Mouse (Mus musculus) embryo, embryonic 10.5 days (tissue): ENCODE data around the gene Naa35.

Experiments
- DNase-seq: peaks from one replicate; pipeline ENCODE4 v3.0.0-alpha.2; 2015; ENCODE audit warnings: low spot score

Naa35 gene

DNA sequence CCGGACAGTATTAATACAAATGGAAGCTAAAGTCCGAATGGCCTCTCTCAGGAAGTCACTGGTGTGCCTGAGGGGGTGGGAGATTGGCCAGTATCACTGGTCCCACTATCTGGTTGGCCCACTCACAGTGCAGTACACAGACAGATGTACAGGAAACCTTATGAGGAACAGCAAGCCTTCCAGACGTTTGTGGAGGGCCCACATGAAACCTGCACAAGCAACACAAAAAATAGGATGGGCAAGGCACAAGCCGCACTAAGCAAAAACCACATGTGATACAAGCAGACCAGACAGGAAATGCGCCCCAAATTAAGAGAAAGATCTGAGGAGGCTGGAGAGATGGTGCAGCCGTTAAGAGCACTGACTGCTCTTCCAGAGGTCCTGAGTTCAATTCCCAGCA lies 87.2 kb downstream of the Naa35 start:
- no peak for DNase-seq

DNA sequence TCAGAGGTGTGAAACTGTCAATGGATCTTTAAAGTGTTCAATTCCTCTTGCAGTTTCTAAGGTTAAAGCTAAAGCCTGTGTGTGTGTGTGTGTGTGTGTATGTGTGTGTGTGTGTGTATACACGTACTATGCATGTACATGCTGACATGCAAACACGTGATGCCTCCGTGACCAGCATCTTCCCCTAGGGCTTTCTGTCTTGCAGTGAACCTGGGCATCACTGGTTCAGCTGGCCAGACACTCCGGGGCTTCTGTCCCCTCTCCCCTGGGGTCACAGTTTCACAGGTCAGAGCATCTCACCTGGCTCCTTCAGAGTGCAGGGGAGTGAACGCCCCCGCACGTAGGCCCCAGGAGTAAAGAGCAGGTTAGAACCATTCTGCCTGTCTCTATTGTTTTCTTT lies 88.5 kb downstream of the Naa35 start:
- peak; percentile 47 for DNase-seq

DNA sequence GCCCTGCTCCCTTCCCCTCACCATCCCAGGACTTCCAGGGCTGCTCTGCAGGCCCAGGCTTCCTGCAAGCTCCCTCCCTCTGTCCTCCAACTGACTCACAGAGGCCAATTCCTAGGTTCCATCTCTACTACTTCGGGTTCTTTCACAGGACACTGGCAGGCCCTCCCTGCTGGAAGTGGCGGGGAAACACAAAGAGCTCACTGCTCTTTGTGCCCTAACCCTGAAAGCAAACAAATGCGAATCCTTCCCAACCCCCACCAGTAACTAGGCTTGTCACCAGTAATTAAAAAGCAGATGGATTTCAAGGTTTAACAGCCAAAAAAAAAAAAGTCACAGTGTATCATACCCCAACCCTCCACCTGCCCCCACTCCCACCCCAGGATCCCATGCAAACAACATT lies 89.2 kb downstream of the Naa35 start:
- DNase-seq, result peak; percentile 83

DNA sequence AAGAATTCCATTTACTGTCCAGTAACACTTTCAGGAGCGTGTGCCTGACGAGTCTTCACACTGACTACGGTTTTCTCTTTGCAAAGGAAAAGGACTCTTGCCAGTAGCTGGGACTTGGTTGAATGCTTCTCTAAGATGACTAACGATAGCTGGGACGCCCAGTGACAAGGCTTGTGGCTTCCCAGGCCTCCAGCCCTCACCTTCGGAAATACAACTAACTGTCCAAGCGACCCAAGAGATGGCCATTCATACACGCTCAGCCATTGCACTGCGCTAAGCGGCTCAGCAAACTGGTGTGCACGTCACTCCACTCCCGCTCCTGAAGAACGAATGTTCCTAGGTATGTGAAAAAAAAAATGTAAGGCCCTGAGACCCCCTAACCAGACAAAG lies 89.7 kb downstream of the Naa35 start:
- peak; percentile 76 for DNase-seq

DNA sequence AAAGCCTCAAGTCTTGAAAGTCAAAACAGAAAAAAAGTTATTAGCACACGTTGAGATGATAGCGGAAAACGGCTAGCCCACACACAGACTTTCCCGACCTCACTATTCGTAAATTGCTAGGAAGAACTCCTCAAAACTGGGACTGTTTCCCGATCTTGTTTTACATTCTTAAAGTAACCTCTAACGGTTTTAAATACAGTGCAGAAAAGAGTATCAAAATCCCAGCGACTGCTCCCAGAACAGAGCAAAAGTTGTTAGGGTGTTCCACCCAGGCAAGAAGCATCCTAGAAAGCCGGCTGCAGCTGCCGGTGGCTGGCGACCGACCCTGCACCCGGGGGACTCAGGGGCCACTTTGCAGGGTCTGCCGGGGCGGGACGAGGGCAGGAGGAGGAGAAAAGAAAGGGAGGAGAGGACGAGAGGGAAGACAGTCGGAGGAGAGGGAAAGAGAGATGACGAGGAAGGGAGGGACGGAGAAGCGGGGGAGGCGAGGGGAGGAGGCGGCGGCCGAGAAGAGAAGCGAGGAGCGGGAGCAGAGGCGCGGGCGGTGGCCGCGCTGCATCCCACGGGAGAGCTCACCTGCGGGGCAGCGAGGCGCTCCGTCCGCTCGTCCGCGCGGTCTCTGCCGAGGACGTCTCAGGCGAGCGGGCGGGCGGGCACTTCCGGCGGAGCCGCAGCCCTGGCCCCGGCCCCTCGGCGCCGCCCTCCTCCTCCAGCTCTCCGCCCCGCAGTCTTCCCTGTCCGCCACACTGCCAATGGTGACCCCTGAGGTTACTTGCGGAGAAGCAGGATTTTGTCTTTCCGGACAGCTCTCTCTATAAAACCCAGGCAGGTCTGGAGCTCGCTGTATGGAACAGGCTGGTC lies 90.3 kb downstream of the Naa35 start, which contains the start of gene Golm1:
TSS of gene Golm1 (minus strand) at position 661 of the 861 bp plus-strand sequence.
- peak; percentile 87 for DNase-seq

DNA sequence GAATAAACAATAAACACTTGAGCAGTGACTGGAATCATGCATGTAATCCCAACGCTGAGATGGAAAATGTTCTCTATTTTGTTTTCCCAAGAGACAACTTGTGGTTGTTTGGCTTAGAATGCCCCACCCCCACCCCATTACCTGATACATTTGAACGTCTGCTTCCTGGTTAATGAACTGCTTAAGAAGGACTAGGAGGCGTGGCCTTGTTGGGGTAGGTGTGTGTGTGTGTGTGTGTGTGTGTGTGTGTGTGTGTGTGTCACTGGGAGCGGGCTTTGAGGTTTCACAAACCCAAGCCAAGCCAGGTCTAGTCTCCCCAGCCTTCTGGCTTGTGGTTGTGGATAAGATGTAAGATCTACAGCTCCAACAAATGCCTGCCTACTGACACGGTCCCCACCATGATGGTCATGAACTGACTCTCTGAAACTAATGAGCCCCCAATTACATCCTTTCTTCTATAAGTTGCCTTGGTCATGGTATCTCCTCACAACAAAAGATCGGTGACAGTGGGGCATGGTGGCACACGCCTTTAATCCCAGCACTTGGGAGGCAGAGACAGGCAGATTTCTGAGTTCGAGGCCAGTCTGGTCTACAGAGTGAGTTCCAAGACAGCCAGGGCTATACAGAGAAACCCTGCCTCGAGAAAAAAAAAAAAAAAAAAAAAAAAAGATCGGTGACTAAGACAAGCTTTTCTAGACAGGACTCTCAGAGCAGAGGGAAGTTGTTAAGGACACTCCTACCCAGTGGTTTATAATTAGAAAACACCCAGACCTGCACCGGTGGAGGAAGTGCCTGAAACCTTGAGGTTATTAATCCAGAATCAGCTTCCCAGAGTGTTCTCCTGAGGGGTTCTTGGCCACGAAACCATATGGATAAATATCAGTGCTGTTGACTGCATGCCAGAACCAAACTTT lies 91.5 kb downstream of the Naa35 start:
- no peak for DNase-seq

DNA sequence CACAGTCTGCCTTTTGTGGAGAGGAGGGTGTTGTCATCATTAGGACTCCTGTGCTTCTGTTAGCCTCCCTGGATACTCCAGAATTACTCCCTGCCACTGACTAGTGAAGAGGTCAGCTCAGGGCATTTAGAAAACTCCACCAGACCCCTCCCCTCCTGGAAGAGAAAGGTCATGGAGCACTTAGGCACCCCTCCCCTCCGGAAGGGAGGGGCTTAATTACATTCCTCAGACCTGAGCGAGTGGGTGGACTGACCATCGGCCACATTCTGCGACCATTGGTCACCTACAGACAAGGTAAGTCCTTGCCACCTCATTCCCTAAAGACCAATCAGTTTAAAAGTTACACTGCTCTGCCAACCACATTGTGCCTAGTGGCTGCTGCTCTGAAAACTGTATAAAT lies 94.2 kb downstream of the Naa35 start:
- no peak for DNase-seq

DNA sequence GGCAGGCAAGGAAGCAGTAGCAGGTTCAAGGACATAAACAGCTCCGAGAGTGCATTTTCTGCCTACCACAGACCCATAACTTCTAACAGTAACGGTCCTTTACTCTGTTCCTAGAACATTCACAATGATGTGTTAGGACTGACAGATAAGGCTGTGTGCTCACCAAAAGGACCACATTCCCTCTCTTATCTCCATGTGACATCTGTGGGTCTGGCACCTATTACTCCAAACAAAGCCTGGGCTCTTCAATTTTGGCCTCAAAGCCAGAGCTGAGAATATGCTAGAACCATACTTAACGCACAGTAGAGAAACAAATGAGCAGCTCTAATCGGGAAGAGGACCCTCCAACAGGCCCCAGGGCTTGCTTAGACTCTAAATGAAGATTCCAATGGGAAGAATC lies 94.8 kb downstream of the Naa35 start:
- no peak for DNase-seq

DNA sequence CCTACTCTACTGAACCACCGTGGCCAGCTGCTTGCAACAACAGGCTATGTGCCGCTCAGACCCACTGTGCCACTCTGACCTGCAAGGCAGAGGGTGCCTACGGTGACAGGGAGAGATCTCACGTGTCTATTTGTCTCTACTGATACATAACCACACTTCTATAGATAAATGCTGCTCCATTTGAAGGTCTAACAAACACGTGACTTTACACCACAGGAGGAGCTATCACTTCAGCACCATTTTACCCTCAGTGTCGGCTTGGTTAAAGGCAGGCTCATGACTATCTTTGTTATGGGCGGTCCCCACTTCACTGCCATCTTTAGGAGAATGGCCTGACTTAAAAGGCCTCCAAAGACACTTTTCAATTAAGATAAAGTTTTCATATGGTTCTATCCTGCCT lies 97.6 kb downstream of the Naa35 start:
- peak; percentile 64 for DNase-seq

DNA sequence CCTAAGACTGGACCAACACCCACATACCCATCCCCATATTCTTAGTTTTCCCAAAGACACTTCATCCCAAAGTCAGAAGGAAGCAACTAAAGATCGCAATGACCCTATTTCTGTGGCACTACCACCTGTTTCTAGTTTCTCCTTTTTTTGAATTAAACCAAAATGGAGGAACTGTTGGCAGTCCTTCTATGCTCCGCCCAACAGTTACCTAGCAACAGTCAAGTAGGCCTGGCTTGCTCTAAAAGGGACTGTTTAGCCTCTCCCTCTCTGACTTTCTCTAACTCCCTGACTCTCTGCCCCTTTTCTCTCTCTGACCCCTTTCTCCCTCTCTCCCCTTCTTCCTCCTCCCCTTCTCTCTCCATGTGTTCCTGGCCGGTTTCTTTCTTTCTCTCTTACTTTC lies 100.2 kb downstream of the Naa35 start:
- no peak for DNase-seq
